Mouse (Mus musculus) testis, adult 2 months (tissue): ENCODE measurements around the gene Syt6. TPM values are rescaled to one million over a fixed set of nuclear protein-coding genes. Genes with fewer than 3 reads are reported as not detected.

Source experiments
- H3K27ac ChIP-seq: fragments of 200-500 bp; 2 replicates; pipeline ENCODE4 v1.5.1; 2012; ENCODE audit warnings: low read depth, low read length; ENCODE audit not compliant: control insufficient read depth, insufficient read depth
- H3K27me3 ChIP-seq: fragments of 200-500 bp; 2 replicates; pipeline ENCODE4 v1.6.1; 2012; ENCODE audit warnings: mild to moderate bottlenecking, low read length, moderate library complexity; ENCODE audit not compliant: control insufficient read depth, insufficient read depth
- H3K36me3 ChIP-seq: fragments of 200-500 bp; 2 replicates; pipeline ENCODE4 v1.6.1; 2012; ENCODE audit warnings: mild to moderate bottlenecking, low read length; ENCODE audit not compliant: control insufficient read depth, insufficient read depth
- H3K4me1 ChIP-seq: fragments of 200-500 bp; 2 replicates; pipeline ENCODE4 v1.6.1; 2012; ENCODE audit warnings: low read length; ENCODE audit not compliant: control insufficient read depth, insufficient read depth
- H3K4me3 ChIP-seq: fragments of 200-500 bp; 2 replicates; pipeline ENCODE4 v1.5.1; 2012; ENCODE audit warnings: low read depth, mild to moderate bottlenecking, low read length, moderate library complexity, mixed read lengths; ENCODE audit not compliant: control insufficient read depth
- CTCF ChIP-seq: fragments of 200-500 bp; IDR thresholded peaks from 2 replicates; pipeline ENCODE4 v1.5.1; 2012; ENCODE audit warnings: low read depth, mild to moderate bottlenecking, inconsistent platforms, low read length, moderate library complexity; ENCODE audit not compliant: control insufficient read depth, insufficient read depth, insufficient replicate concordance
- POLR2A ChIP-seq: fragments of 200-500 bp; IDR thresholded peaks from 2 replicates; pipeline ENCODE4 v1.6.1; 2012; ENCODE audit warnings: low read depth, mild to moderate bottlenecking, inconsistent platforms, low read length, moderate library complexity; ENCODE audit not compliant: control insufficient read depth
- polyA plus RNA-seq: library from polyadenylated mRNA; depleted of rRNA; stranded (reverse); fragments of >200 nt; gene quantifications from 2 replicates; pipeline ENCODE4 v1.2.3, GENCODE M21; 2012; rRNA removed

The Syt6 gene
- polyA plus RNA-seq, 1 experiment: 0.10 TPM

DNA sequence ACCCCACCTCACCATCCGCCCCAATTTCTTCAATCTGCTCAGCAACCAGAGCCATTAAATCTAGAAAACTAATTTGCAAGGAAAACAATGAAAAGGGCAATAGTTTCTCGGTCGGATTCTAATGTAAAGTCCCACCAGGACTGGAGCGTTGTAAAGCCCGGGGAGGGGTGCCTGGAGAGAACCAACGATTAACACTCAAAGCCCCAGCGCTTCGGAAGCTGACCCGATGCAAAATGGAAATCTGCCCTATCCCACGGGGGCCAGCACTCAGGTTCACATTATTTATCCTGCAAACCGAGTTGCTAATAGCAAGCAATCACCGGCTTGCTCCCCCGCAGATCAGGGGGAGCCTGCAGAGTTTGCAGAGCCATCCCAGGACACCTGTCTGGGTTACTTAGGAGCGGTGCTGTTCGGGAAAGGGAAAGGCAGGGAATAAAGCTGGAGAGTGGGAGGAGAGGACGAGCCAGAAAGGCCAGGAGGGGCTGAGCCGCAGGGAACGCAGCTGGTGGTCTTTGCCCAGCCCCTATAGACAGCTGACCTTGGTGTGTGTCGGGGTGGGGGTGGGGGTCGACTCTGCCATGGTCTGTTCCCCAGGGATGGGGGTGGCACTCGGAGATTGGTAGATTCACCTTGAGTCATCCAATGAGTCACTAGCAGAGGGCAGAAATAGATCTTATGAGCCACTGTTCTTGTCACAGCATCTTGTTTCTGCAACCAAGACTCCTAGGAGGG lies 108.4 kb downstream of the Syt6 start:
- H3K36me3 ChIP-seq: no peaks in the 10 kb centered on the region
- no peaks in the 10 kb centered on the region for H3K27me3 ChIP-seq
- H3K27ac ChIP-seq: no peak overlapping the region
- H3K4me1 ChIP-seq: no peaks in the 10 kb centered on the region; the same call in 1 of the 2 replicates
- TF ChIP-seq CTCF: no peak
- no peak overlapping the region for H3K4me3 ChIP-seq

DNA sequence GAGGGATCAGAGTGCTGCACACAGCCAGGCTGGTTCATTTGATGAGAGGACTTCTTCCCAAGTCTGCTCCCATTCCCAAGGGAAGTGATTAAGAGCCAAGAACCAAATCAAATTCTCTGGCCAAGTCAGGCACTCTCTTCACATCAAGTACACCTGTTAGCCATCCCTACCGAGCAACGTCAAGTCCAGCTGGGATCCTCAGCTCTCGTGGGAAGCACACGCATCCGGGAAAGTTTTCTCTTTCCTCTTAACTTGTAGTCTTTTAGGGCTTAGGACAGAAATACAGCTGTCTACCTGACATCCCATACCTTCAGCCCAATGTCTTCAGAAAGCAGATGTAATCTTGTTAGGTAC lies 108.9 kb downstream of the Syt6 start:
- no peaks in the 10 kb centered on the region; the same call in 1 of the 2 replicates for H3K4me1 ChIP-seq
- no peaks in the 10 kb centered on the region for H3K27me3 ChIP-seq
- no peak overlapping the region for H3K27ac ChIP-seq
- TF ChIP-seq CTCF: no peak
- TF ChIP-seq POLR2A: no peak
- no peaks in the 10 kb centered on the region for H3K36me3 ChIP-seq
- H3K4me3 ChIP-seq: no peak overlapping the region

DNA sequence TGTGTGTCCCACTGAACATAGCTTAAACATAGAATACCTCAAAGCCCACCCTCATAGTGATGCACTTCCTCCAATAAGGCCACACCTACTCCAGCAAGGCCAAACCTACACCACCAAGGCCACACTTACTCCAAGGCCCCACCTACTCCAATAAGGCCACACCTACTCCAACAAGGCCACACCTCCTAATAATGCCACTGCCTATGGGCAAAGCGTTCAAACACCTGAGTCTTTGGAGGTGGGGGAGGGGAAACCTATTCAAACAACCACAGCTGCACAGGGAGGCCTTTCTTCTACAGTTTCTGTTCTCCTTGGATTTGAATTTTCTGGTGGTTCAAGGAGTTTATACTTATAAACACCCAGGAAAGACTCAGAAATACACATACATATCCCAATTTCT lies 114.0 kb downstream of the Syt6 start:
- Histone ChIP-seq H3K27me3 (no peaks in the 10 kb centered on the region), H3K27ac (no peak overlapping the region), H3K36me3 (no peaks in the 10 kb centered on the region), H3K4me1 (no peaks in the 10 kb centered on the region), H3K4me3 (no peak overlapping the region)
- TF ChIP-seq POLR2A (no peak), CTCF (no peak)

GRCm38 (mm10) chr3:103690506-103690905 lies 115.5 kb downstream of the Syt6 start:
- H3K36me3 ChIP-seq: no peaks in the 10 kb centered on the region
- H3K4me3 ChIP-seq: no peak overlapping the region
- H3K27me3 ChIP-seq: no peaks in the 10 kb centered on the region
- H3K27ac ChIP-seq: no peak overlapping the region
- TF ChIP-seq CTCF: no peak
- TF ChIP-seq POLR2A: no peak
- H3K4me1 ChIP-seq: no peaks in the 10 kb centered on the region

Other genes with a start within 250 kb of the Syt6 start
- not detected in 2 replicates for gene Atg4a-ps, start 70.8 kb downstream of the Syt6 start, polyA plus RNA-seq
- gene Olfml3, start 162.8 kb downstream of the Syt6 start, polyA plus RNA-seq: 4.1 and 4.5 TPM in 2 replicates
- gene Gm10964, start 164.1 kb downstream of the Syt6 start, polyA plus RNA-seq: not detected in 2 replicates
- gene Hipk1, start 216.3 kb downstream of the Syt6 start, polyA plus RNA-seq: 203 and 224 TPM in 2 replicates
- 7.6 and 8.5 TPM in 2 replicates for gene Dclre1b, start 234.2 kb downstream of the Syt6 start, polyA plus RNA-seq
- gene Ap4b1, start 234.3 kb downstream of the Syt6 start, polyA plus RNA-seq: 33.9 and 36.2 TPM in 2 replicates
- 2.2 TPM in 2 replicates for gene Gm43064, start 234.3 kb downstream of the Syt6 start, polyA plus RNA-seq